Mouse (Mus musculus) heart, postnatal 10 days (tissue): ENCODE results near the gene Otor. TPM values are rescaled to one million over a fixed set of nuclear protein-coding genes. Genes with fewer than 3 reads are reported as not detected.

ENCODE experiments used
- DNase-seq, 2 experiments: peaks; one replicate each; pipeline ENCODE4 v3.0.0; 2021
- intact Hi-C: fragments of 180-260 bp; cut with DNase I; formaldehyde crosslinking; loops from one replicate; pipeline ENCODE4 v1.15.1; 2025
- total RNA-seq, 2 experiments: library from RNA; stranded (reverse); gene quantifications; 2 replicates each; pipeline ENCODE4 v1.2.3; 2021

Otor gene
- not detected for total RNA-seq

DNA sequence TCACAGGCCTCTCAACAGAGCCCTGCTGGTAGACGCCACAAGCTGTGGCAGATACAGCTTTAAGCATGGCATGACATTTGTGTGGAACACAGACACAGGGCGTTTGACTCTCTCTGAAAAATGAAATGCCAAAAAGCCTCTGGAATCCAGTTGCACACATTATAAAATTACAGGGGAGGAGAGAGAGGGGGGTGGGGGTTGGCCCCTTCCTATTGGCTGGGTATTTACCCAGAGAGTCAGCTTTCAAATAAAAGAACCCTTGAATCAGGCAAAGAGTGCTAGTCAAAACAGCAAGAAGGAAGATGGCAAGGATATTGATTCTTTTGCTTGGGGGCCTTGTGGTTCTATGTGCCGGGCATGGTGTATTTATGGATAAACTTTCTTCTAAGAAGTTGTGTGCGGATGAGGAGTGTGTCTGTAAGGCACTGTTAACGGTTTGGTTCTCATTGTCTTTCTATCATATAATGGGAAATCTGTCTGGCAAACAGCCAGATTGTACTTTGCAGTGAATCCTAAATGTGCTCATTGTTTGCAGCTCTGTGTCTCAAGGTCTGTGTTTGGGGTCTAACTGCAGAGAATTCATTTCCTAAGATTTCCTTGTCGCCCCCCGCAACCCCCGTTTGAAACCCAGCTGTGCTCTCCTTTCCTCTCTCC, at the start of gene Otor:
Gene Otor (plus strand): TSS at position 276 of the 654 bp plus-strand sequence.
- DNase-seq, result no peak
- intact Hi-C loops, result no loop called here

DNA sequence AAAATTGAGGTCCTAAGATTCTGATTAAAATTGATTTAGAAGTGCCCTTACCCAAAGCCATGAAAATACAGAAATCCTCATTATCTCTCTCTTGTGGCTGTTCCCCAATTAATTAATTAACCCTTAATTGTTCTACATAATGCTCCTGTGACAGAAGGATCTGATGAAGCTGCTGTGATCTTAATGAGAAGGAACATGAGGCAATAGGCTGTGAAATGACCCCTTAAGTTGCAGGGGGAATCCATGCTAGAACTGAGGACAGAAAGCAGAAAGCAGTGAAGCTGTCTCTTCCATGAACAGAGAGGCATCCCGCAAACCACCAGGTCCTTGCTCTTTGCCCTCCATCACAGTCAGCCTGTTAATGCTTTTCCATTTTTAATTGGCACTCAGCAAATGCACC, 47.0 kb upstream of the Otor start:
- intact Hi-C loops, result no loop called here
- DNase-seq, result no peak

DNA sequence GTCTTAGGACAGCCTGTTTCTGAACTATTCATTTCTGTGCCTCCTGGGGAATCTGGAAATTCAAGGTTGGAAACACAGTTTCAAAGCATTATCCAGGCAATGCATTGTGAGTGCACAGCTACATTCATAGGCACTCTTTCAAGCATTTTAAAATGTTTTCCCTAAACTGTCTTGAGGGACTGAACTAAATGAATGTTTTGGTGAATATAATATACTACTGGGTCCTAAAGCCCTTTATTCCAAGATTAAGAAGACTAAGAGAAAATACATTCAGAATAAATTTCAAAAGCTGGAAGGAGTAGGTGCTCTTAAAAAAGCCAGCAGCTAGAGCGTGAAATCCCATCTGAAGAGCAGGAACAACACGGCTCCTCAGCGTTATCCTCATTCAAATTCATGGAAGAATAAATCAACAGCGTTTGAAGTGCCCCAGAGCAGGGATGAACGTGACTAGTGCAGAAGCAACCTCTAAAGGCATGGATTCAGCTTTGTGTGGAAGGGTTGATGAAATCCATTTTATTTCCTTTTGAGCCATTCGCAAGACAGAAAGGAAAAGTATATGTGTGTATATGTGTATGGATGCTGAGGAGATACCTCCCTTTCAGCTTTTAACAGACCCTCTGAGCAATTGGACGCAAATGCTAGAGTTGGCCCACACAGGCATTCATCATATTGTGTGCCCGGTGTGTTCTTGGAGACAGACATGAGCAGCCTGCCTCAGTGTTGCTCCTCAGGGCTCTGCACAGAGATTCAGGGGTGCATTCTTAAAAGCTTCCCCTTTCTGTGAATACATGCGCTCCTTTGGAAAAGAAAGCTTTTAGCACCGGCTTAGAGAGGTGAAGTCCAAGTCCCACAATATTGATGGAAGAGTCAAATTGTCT, 45.7 kb upstream of the Otor start:
- intact Hi-C loops, result no loop called here
- no peak for DNase-seq

DNA sequence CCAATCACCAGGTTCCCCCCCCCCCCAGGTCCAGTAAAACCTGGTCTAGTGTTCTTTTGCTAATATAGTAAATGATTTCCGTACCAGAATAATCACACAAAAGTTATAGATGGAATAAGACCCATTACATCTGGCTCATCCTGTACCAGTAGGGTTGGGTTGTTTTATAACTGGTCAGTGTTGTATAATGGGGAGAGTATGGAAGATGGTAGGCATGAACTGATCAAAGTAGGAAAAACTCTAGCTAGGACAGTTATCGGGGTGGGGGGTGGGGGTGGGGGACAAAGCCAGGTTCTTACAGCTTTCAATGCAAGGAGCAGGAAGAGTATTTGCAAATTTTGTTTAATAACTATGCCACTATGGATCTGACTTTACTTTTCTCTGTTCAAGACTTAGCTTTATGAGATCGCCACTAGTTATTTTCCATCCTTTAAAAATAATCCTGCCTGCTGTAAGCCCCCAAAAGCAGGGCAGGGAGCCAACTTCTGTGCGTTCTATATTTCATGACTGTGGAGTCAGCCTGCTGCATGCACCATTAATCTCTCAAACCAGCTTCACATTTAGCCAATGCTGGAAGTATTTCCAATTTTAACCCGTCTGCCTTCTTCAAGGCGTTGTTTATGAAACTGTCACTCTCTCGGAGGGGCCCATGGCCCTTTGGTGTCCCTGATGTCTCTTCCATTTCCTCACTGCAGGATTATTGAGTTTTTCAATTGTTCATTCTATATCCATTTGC, 43.8 kb upstream of the Otor start:
- DNase-seq, result no peak
- intact Hi-C loops, result no loop called here

DNA sequence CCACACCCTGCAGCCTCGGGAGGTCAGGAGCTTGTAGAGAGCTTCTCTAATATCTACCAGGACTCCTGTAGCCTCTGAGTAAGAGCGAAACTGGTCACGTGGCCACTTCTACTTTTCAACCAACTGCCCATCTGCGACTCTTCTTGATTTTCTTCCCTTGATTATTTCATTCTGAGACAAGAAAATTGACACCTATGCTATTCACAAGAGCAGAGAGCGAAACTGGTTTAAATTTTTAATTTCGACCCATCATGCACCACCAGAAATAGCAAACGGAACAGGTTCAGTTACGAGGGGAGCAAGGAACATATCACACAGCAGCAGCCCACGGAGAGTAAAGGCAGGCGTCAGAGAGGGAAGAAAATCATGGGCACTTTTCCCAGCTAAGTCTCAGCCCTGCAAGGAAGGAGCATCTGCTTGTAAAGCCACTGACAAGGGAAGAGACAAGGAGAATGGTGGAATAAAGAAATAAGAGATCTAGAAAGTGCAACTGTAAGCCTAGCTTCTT, 43.1 kb upstream of the Otor start:
- intact Hi-C loops, result no loop called here
- DNase-seq, result peak; percentile 3 to 14

DNA sequence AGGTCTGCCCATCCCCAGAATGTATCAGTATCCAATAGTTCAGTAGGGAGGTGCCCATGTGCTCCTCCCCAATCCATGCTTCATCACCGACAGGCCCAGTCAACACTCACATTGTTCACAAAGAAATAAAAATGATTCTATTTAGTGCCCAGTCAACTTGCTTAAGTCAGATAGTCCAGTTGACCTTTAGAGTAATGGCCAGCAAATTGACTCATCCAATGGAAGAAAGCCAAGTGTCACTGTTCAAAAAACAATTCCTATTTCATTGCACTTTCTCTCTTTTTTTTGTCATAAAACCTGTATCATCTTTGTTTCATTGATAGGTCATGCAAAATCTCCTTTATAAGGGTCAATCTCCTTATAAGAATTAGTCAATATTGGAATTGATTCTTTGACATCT, 36.7 kb upstream of the Otor start:
- DNase-seq, result no peak
- intact Hi-C loops, result no loop called here

DNA sequence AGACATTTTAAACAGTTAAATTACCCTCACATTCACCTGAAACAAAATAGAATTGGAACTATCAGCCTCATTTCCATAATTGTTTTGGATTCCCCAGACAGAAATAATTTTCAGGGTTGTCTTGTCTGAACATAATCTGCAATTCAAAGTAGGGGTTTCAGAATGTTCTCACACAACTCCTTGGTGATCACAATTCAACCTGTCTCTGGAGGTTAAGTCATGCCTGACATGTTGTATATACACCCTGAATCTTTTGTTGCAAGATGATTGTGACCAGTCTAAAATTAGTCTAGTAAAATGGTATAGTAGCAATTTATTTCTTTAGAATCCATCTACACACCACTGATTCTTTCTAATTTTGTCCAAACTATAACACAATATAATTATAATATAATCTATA, 23.0 kb upstream of the Otor start:
- no peak for DNase-seq
- intact Hi-C loops, result no loop called here

DNA sequence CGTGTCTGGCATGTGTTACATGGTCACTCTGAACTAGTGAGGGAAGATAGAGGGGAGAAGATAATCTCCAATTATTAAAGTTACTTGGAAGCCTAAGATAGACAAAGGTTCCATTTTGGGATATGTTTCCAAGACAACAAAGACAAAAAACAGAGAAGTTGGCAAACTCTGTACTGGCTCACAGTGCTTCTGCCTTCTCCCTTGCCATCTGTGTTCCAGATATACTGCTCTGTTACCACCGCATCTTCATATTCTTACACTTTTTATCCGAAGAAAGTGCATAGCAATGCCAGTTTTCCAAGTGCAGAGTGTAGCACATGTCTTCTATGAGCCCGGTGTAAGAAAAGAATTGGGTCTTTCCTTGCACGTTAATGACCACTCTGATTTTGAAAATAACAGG, 21.5 kb upstream of the Otor start:
- no peak for DNase-seq
- intact Hi-C loops, result no loop called here

DNA sequence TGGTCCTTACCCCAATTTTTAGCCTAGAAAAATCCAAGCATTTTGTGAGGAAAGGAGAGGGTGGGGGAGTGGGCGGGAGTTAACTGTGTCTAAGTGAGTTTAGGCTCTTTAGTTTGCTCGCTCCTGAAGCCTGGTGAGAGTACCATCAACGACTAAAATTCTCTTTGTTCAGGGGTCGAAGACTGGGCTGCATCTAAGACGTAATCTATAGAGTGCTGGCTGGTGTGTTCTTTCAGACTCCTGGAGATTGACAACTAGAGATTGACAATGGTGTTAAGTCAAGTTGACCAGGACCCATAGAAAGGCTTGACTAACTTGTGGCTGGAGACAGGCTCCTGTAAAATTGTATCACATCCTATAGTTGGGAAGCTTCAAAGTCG, 15.9 kb upstream of the Otor start:
- intact Hi-C loops, result loop anchor here (5.0 kb wide), 1 partner anchor 160 kb away; the partner anchor contains the start of gene Kif16b
- DNase-seq, result no peak

DNA sequence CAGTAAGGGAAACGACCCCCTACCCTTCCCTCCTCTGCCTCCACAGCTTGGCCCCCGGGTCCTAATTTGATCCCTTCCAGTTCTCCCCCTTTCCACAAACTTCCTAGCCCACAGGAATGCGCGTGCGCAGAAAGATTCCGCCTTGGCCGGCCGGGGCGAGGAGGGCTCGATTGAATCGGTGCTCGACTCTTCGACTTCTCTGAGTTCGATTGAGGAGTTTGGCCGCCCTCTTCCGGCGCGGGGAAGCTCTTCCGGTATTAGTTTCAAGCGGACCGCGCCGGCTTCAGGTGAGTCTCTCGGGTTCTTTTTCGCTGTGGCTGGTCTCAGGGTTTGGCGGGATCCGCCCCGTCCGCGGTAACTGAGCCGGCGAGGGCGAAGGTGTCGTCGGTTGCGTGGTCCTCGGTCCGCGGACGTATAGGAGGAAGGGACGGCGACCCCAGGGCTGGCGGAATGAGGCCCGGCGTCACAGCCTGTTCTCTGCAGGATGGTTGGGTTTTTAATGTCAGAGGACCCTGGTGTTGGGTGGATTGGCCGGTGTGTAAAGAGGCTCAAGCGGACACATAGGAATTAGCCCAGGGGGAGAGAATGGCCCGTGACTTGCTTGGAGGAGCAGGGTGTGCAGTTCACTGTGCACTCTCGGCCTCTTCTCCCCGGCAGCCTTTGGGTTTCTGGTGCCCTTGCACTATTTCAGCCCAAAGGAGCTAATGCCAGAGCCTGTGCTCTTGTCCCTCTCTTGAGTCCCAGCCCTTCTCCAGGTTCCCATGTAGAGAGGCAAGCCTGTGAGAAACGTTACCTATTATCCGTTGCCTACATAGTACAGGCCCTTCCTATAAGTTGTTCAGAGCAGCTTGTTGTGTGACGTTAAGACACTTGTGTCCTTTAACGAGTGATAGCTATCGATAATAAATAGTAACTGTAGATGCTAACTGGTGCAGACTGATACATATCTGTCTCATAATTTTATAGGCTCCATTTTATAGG, 15.2 kb upstream of the Otor start, which contains the start of gene Snrpb2:
Gene Snrpb2 (plus strand): TSS at position 228 of the 981 bp plus-strand sequence.
- intact Hi-C loops, result loop anchor here (5.0 kb wide), 1 partner anchor 161 kb away; the partner anchor contains the start of gene Kif16b
- DNase-seq, result peak; percentile 91 to 96

DNA sequence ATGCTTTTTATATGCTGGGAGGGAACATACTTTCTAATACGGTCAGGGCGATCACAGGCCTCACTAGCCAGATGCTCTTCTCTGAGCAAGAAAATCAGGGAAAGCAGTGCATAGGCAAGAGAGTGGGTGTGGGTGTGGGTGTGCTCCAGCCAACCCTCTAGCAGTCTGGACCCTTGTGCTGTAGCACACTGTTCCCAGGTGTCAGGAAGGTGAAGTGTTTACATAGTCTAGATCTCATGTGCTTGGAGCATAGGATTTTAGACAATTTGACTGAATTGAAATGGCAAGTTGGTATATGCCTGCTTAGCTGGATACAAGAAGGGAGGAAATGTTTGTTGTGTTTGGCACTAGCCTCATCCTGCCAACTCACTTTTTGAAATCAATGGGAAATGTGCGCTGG, 12.4 kb upstream of the Otor start:
- intact Hi-C loops, result no loop called here
- no peak for DNase-seq

DNA sequence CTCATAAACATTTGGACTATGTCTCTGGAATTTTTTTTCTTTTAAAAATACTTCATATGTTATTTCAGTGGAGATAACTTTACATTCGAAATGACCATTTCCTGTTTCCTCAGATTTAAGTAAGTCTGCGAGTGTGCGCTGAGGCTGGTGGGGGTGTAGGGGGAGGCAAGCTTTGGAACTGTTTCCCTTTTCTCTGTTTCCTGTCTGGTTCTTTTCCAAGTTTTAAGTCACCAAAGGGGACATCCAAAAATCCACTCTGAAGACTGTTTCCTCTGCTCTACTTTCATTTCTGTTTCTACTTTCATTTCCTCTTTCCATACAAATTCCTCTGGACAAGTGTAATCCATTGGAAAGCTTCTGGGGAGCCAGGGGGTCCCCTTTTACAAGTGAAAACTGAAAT, 3.4 kb downstream of the Otor start:
- intact Hi-C loops, result no loop called here
- DNase-seq, result peak; percentile 15 to 28

DNA sequence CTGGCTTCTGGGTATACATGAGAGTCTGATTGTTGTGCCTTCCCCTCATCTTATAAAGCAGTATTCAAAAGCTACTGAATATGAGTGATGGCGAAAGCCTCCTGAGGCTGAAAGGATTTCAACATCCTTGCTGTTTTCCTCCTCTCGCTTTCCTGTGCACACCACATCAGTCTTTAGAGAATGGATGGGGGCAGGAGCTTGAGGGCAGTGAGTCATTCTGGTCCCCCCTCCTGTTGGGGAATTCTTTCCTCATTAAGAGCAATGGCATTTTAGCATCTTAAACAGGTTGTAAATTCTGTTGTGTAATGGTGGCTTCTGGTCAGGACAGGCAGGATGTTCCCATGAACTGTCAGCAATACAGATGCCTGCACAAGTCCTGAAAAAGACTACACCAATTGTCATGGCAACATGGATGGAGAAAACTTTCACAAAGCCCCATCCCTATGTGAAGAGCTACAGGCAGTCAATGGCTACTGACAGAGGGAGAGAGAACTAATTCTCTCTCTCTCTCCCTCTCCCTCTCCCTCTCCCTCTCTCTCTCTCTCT, 6.7 kb downstream of the Otor start:
- no peak for DNase-seq
- intact Hi-C loops, result no loop called here

DNA sequence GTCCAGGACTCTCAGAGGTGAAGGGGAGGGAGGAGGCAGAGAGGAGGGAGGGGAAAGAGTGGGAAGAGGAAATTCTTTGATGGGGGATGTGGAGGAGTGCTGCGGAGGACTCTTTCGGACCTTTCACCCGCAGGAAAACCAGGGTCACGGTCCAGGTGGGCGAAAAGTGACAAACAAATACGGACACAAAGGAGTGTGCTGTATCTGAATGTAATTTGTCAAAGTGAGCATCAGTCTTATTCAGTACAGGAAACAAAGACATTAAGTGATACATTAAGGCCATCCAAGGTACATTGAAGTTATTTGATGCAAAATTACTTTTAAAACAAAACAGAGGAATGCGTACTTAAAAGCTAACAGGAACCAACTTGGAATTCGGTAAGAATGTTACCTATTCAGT, 11.6 kb downstream of the Otor start:
- intact Hi-C loops, result no loop called here

DNA sequence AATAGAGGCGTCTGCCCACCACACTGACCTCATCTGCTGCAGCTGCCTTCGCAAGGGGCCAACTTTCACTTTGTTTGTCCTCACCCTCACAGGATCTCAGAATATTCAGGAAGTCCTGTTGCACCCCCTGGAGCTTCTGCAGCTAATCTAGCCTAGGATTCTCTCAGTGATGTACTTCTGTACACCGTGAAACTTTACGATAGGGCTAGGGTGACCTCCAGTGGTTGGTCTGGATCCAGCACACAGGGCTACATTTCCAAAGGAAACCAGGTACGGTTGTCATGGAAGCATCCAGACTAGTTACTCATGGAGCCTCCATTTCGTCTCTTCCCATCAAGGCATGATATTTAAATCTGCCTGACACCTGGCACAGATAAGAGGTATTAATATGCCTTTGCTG, 15.5 kb downstream of the Otor start:
- DNase-seq, result peak; percentile 53 to 76
- intact Hi-C loops, result loop anchor here (1.0 kb wide), 2 partner anchors 126 to 234 kb away; no protein-coding TSS in a partner anchor

More for the DNA sequence above, 11.6 kb downstream of the Otor start:
- no peak for DNase-seq

DNA sequence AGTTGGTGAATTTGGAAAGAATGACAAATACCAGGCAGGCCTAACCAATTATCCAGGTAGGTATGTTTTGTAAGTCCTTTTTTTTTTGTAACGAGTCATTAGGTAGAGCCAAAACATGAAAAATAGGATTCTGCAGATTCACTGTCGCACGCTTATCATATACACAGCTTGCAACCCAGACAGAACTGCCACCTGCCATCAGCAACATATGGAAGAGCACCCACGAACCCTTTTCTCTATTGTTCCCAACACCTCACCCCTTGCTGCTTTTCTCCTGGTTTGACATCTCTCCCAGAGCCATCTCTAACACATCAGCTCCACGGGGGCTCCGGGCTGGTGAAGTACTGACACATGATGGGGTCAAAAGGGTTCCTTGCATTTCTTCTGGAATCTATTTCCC, 16.5 kb downstream of the Otor start:
- DNase-seq, result no peak
- intact Hi-C loops, result loop anchor here (1.0 kb wide), 1 partner anchor 235 kb away; no protein-coding TSS in a partner anchor

DNA sequence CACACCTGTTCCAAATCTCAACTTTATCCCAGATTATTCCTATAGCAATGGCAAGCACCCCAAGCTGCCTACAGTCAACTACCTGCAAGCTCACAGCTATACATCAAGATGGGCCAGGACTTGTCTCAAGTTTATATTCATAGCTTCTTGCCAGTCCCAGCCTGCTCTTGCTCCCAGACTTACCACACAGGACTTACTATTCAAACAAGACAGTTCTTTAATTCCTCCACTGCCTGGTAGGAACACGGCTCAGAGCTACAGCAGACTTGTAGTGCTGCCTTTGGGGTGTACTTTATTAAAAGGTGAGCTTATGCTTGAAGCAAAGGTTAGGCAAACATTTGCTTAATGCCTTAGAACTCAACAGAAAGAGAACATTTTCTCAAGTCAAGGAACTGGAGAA, 18.9 kb downstream of the Otor start:
- DNase-seq, result no peak
- intact Hi-C loops, result no loop called here

DNA sequence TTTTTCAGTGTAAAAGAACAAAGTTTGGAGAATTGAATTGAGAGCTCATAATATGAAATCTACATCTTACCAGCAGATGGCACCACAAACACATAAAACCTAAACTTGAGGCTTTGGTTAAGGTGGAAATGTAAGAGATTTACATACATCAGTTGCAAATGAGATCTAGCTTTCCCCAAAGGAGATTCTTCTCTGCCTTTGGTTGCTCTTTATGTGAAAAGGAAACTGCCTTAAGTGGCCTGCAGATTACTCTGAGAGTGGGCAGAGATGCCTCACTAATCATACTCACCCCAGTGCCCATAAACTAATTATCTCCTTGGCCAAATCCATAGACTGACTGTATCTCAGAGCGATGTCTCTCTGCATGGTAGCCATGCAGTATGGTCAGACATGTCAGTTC, 35.6 kb downstream of the Otor start:
- peak; percentile 7 to 28 for DNase-seq
- intact Hi-C loops, result loop anchor here (2.0 to 10.0 kb wide), 2 partner anchors 663 to 1341 kb away; no protein-coding TSS in a partner anchor

DNA sequence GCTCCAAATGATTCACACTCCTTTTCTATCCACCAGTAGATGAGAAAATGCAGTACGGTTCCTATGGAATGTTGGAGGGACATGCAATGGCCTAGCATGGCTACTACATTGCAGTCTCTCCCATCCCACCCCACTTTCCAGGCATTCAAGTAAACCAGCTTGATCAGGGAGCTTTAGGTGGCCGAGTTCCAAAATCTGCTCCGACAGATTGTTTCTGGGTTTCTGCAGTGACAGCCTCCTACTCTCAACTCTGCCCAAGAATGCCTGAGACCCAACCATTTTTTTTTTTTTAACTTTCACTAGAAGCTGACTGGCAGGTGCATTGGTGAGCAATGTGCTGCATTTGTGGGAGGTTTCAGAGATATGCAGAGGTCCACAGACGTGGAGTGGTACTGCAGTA, 36.4 kb downstream of the Otor start:
- intact Hi-C loops, result loop anchor here (2.0 to 10.0 kb wide), 2 partner anchors 662 to 1340 kb away; no protein-coding TSS in a partner anchor
- DNase-seq, result no peak
